Mouse (Mus musculus) left cerebral cortex, adult 8-10 months (tissue): ENCODE results near the gene Grid1. TPM values are rescaled to one million over a fixed set of nuclear protein-coding genes. Genes with fewer than 3 reads are reported as not detected.

Experiments used
- microRNA-seq, 2 experiments: library from miRNA; unstranded; fragments of <30 nt; microRNA quantifications; one replicate each; pipeline ENCODE4 v1.2.0; 2022
- total RNA-seq, 4 experiments: library from RNA; stranded (reverse); gene quantifications; 2 replicates each; pipeline ENCODE4 v1.2.4; 2022

Gene Grid1
- total RNA-seq, 4 experiments from 2014 or later, result 50.4 to 57.7 (median 53.6) TPM

Small RNA genes lying within 50 kb of the gene (microRNA-seq; reads per million reads assigned to microRNA genes)
- gene Mir346, result 546 to 901 reads per million in 2 experiments

Other genes with a start within 250 kb of the Grid1 start
- gene Ldb3, start 231.4 kb upstream of the Grid1 start, total RNA-seq, result 1 to 10 TPM; 4.8 to 5.4 (median 5.2) TPM
- not detected for gene Opn4, start 220.0 kb upstream of the Grid1 start, total RNA-seq
- 10 to 100 TPM; 45.1 to 50.1 (median 48.2) TPM for gene Wapl, start 146.2 kb upstream of the Grid1 start, total RNA-seq